Mouse (Mus musculus) forebrain, embryonic 16.5 days (tissue): ENCODE measurements at regions not wholly inside any gene's neighbourhood (a gene's known extent, or its start where the extent isn't known, plus 50 kb on each side); places are given as distances from the start of the nearest gene placed in this dataset.

Experiments used
- ATAC-seq: fragments of 200-750 bp; cut with Nextera tagmentation; 2 replicates; pipeline ENCODE4 v1.8.0; 2017; ENCODE audit warnings: mild to moderate bottlenecking, moderate library complexity
- H3K27ac ChIP-seq: fragments of 300-500 bp; sonication (generic); 2 replicates; pipeline ENCODE4 v1.5.1; 2014; ENCODE audit warnings: low read length, control low read depth
- H3K27me3 ChIP-seq: fragments of 300-500 bp; sonication (generic); replicated peaks from 2 replicates; pipeline ENCODE4 v1.6.1; 2014; ENCODE audit warnings: low read length; ENCODE audit not compliant: control insufficient read depth, insufficient read depth
- H3K36me3 ChIP-seq: fragments of 300-500 bp; sonication (generic); 2 replicates; pipeline ENCODE4 v1.6.1; 2014; ENCODE audit not compliant: control insufficient read depth, insufficient read depth
- H3K4me1 ChIP-seq: fragments of 300-500 bp; sonication (generic); replicated peaks from 2 replicates; pipeline ENCODE4 v1.6.1; 2014; ENCODE audit warnings: low read length; ENCODE audit not compliant: control insufficient read depth, insufficient read depth
- H3K4me2 ChIP-seq: fragments of 300-500 bp; sonication (generic); 2 replicates; pipeline ENCODE4 v1.6.1; 2014; ENCODE audit warnings: mild to moderate bottlenecking, low read length, control low read depth
- H3K4me3 ChIP-seq: fragments of 300-500 bp; sonication (generic); replicated peaks from 2 replicates; pipeline ENCODE4 v1.5.1; 2014; ENCODE audit warnings: mild to moderate bottlenecking, low read length, control low read depth
- H3K9ac ChIP-seq: fragments of 300-500 bp; sonication (generic); replicated peaks from 2 replicates; pipeline ENCODE4 v1.6.1; 2014; ENCODE audit warnings: low read depth, low read length, control low read depth
- H3K9me3 ChIP-seq: fragments of 300-500 bp; sonication (generic); 2 replicates; pipeline ENCODE4 v1.6.1; 2016; ENCODE audit warnings: low read length; ENCODE audit not compliant: control insufficient read depth
- WGBS: fragments of 180-500 bp; shearing (Covaris S2); extraction: QIAGEN DNeasy Blood & Tissue Kit; methylation state at CpG from one replicate; pipeline ENCODE4 v1.1.7; 2014; 5-methylcytosine and 5-hydroxymethylcytosine counted together

DNA sequence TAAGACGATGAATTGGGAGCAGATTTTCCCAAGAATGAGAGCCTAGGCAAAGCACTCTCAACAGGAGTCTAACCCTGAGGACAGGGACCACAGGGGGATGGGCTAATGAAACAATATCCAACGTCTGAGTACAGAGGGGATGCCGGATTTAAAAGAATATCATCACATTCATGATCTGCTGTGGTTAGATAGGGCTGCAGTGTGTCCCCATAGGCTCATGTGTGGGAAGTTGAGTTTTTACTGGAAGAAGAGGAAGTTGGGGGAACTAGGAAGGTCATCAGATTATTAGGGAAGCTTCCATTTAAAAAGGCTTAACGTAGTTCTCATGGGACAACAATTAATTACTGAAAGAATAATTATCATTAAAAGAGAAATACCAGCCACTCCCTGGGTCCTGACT, 120.3 kb upstream of the Fmo9 start:
- no peak for ATAC-seq
- whole genome bisulfite sequencing: 73% methylated on average over 4 of the region's 4 CpGs

DNA sequence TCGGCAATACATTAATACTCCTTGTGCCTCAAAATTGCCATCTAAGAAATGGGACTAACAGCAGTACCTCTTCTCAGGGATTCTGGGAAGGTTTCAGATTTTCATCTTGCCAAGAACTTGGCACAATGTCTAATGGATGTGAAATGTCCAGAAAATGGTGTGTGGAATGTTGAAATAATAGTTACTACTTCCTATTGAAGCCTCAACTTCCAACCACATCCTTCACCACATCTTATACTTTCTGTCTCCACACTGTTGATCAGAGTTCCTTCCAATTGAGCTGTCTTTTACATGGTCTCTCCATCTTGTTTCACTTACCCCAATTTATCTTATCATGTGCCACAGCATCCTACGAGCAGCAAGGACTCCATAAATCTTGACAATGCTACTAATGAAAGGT, 122.3 kb upstream of the Fmo9 start:
- H3K27ac ChIP-seq: no peak overlapping the region
- H3K4me2 ChIP-seq: no peak overlapping the region
- H3K36me3 ChIP-seq: no peaks in the 10 kb centered on the region
- no peaks in the 10 kb centered on the region for H3K27me3 ChIP-seq
- H3K9me3 ChIP-seq: no peaks in the 10 kb centered on the region
- H3K4me3 ChIP-seq: no peak overlapping the region
- no peak overlapping the region for H3K9ac ChIP-seq
- no peak for ATAC-seq
- no peaks in the 10 kb centered on the region for H3K4me1 ChIP-seq
- 83% methylated on average over 2 of the region's 2 CpGs for WGBS

More for the DNA sequence above, 120.3 kb upstream of the Fmo9 start:
- no peak overlapping the region for H3K4me2 ChIP-seq
- no peaks in the 10 kb centered on the region for H3K36me3 ChIP-seq
- no peaks in the 10 kb centered on the region for H3K27me3 ChIP-seq
- H3K4me3 ChIP-seq: no peak overlapping the region
- no peak overlapping the region for H3K27ac ChIP-seq
- no peak overlapping the region for H3K9ac ChIP-seq
- no peaks in the 10 kb centered on the region for H3K9me3 ChIP-seq
- H3K4me1 ChIP-seq: 0 out of 2 replicates have a peak, but pooled peaks cover 1% of the 10 kb centered on the region

DNA sequence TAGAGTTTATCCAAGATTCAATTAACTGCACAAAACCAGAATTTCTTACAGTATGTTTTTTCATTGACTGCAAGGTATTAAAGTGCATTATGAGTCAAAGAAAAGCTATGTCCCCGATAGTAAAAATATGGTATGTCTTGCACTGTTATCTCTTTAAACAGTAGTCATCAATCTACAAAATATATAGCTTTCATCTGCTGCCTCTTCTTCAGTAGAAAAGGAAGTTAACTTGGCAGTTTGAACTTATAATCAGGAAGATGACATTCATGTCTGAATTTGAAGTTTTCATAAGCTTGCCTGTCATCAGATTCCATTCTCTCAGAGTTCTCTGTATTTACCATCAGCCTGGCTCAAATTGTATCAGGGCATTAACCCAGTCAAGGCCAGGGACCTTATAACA, 122.7 kb upstream of the Fmo9 start:
- Histone ChIP-seq H3K36me3 (no peaks in the 10 kb centered on the region), H3K4me2 (no peak overlapping the region), H3K4me1 (no peaks in the 10 kb centered on the region), H3K27me3 (no peaks in the 10 kb centered on the region), H3K9me3 (no peaks in the 10 kb centered on the region), H3K27ac (no peak overlapping the region), H3K4me3 (no peak overlapping the region), H3K9ac (no peak overlapping the region)
- ATAC-seq: no peak
- 96% methylated on average over 1 of the region's 1 CpGs for WGBS

DNA sequence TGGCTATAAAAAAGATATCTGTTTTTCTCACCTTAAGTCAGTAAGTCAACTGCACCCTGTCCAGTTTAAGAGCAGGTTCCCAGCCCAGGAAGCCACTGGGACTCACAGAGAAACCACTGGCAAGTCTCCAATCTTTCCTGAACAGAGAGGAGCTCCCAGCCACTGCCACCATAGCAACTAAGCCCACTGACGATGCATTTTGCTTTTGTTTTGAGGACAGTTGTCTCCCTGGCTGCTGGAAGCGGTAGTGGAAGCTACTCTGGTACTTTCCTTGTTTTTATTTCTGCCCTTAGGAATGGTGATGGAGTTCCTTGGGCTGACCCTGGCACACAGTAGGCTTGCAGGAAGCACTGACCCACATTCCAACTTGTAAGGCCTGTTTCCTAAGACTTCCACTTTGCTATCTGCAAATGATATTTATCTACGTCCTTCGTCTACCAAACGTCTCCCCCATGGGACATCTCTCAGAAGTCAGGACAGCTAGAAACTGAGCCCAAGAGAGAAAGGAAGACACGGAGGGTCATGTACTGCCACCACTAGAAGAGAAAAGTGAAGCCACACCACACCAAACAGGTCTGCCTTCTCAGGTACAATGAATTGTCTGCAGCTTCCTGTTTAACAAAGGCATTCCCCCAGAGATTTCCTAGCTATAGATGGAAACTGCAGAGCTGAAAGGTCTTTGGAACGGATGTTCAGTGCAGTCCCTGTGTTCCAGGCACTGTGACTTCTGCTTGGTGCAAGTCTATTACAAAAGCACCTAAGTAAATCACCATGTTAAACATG, 125.7 kb upstream of the Fmo9 start:
- Histone ChIP-seq H3K4me3 (no peak overlapping the region), H3K4me2 (no peak overlapping the region), H3K4me1 (no peaks in the 10 kb centered on the region), H3K9me3 (no peaks in the 10 kb centered on the region), H3K27ac (no peak overlapping the region), H3K9ac (no peak overlapping the region), H3K36me3 (no peaks in the 10 kb centered on the region), H3K27me3 (no peaks in the 10 kb centered on the region)
- ATAC-seq: no peak
- 64% methylated on average over 7 of the region's 7 CpGs for WGBS

DNA sequence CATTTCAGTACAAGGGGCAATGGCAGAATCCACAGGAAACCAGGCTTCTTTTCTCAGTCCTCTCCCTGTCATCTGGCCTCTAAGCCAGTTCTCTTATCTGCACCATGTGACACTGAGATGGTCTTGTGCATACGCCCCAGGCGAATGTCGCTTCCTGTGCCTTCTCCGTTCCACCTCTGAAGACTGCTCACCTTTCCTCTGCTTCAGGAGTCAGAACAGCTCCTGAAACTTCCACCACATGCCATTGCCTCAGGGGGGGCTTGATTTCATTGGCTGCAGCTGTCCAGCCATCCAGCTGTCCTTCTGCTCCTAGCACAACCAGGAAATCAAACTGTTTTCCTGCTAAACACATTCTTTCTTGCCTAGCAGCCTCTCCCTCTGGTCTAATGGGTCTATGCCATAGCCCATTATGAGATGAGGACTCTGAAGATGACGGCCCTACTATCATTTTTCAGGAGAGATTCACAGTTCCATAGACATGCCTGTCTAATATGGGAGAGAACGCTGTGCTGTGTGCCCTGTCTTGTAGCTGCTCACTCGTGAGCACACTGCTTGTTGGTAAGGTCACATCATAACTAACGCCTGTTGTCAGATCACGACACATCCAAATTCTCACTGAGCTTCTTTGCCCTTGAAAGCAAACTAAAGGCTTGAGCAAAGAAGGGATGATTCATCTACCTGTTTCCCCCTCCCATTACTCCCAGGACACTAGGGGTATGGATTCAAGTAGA, 129.9 kb upstream of the Fmo9 start:
- WGBS: 89% methylated on average over 9 of the region's 9 CpGs
- Histone ChIP-seq H3K36me3 (no peaks in the 10 kb centered on the region), H3K4me3 (no peak overlapping the region), H3K4me2 (no peak overlapping the region), H3K27ac (no peak overlapping the region), H3K27me3 (no peaks in the 10 kb centered on the region), H3K9ac (no peak overlapping the region), H3K4me1 (no peaks in the 10 kb centered on the region), H3K9me3 (no peaks in the 10 kb centered on the region)
- no peak for ATAC-seq

DNA sequence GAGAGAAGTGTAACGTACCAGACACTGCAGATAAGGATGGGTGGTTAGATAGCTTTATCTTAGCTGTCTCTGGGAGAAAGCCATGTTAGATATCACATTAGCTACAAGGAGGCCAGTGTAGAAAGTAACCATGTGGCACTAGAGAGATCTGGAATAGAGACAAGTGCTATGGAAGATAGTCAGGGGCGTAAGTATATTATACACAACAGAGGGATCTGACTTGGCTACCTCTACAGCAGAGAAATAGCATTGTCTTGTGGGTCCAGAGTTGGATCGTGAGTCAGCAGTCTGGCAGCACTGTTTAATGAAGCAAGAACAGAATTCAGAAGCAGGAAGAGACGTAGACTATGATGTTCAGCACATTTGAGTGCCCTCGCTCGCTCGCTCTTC, 130.4 kb upstream of the Fmo9 start:
- Histone ChIP-seq H3K4me2 (no peak overlapping the region), H3K36me3 (no peaks in the 10 kb centered on the region), H3K9ac (no peak overlapping the region), H3K27ac (no peak overlapping the region), H3K9me3 (no peaks in the 10 kb centered on the region), H3K27me3 (no peaks in the 10 kb centered on the region), H3K4me3 (no peak overlapping the region), H3K4me1 (no peaks in the 10 kb centered on the region)
- WGBS: 90% methylated on average over 7 of the region's 7 CpGs
- no peak for ATAC-seq

DNA sequence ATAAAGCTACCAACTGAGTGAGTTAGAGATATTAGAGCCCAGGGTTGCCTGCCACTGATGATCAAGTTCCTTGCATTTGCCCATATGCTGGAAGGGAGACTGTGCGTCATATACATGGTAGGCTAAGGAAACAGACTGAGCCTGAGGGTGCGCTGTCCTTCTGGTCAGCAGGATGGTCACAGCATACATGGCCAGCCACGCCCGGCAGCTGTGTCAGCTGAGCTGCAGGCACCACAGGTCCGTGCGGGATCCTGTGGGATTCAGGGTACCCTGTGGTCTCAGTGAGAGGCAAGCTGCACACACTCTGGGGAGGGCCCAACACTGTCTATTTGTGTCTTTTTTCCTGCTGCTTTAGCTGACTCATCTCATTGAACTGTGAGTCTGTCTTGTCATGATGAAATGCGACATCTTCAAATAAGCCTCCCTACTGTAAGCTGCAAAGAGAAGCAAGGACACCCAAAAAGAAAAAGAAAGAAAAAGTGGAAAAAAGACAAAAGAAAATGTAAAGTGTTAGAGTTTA, 131.3 kb upstream of the Fmo9 start:
- Histone ChIP-seq H3K36me3 (no peaks in the 10 kb centered on the region), H3K4me2 (no peak overlapping the region), H3K4me1 (no peaks in the 10 kb centered on the region), H3K9me3 (no peaks in the 10 kb centered on the region), H3K27ac (no peak overlapping the region), H3K4me3 (no peak overlapping the region), H3K27me3 (no peaks in the 10 kb centered on the region), H3K9ac (no peak overlapping the region)
- WGBS: 90% methylated on average over 7 of the region's 7 CpGs
- no peak for ATAC-seq

DNA sequence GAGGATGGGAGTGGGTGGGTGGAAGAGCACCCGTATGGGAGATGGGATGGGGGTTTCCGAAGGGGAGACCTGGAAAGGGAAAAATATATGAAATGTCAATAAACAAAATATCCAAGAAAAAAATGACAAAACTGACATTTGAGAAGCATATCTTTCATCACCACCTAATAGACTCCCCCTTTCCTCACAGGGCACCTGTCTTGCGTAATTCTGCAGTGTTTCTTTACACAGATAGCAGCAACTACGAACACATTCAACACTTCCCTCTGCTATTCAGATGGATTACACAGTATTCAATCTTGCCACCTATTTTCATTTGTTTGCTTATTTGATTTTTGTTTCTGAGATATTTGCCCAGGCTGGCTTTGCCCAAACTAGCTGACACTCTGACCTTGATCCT, 136.3 kb upstream of the Fmo9 start:
- H3K4me1 ChIP-seq: no peaks in the 10 kb centered on the region
- 94% methylated on average over 4 of the region's 4 CpGs for WGBS
- H3K9ac ChIP-seq: no peak overlapping the region
- H3K4me3 ChIP-seq: no peak overlapping the region
- H3K4me2 ChIP-seq: no peak overlapping the region
- ATAC-seq: no peak
- H3K9me3 ChIP-seq: 0 out of 2 replicates have a peak, but pooled peaks cover 2% of the 10 kb centered on the region
- no peak overlapping the region for H3K27ac ChIP-seq
- no peaks in the 10 kb centered on the region for H3K27me3 ChIP-seq
- no peaks in the 10 kb centered on the region for H3K36me3 ChIP-seq

DNA sequence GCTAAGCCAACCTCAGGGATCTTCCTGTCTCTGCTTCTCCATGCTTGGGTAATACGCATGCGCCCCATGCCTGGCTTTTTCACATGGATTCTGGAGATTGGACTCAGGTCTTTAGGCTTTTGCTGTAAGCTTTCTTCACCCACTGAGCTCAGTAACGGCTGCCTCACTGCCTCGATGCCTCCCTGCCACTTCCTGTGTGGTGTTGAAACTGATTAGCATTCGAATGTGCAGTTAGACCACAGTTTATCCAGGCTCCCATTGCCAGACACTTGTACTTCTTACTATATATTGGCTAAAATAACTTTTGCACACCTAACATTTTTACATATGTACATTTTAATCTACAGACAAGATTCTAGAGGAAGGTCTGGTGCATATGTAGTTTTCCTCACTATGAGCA, 137.0 kb upstream of the Fmo9 start:
- WGBS: 74% methylated on average over 5 of the region's 5 CpGs
- no peaks in the 10 kb centered on the region for H3K36me3 ChIP-seq
- no peaks in the 10 kb centered on the region for H3K4me1 ChIP-seq
- H3K9ac ChIP-seq: no peak overlapping the region
- no peak for ATAC-seq
- H3K27ac ChIP-seq: no peak overlapping the region
- no peaks in the 10 kb centered on the region for H3K27me3 ChIP-seq
- no peak overlapping the region for H3K4me2 ChIP-seq
- H3K9me3 ChIP-seq: 0 out of 2 replicates have a peak, but pooled peaks cover 2% of the 10 kb centered on the region
- H3K4me3 ChIP-seq: no peak overlapping the region
